Mouse (Mus musculus) midbrain, embryonic 12.5 days (tissue): ENCODE results near the gene Cox6a1. TPM values are rescaled to one million over a fixed set of nuclear protein-coding genes. Genes with fewer than 3 reads are reported as not detected.
"Not testable (repeated sequence)": the region's sequence is repeated elsewhere in the genome, so short reads cannot be mapped to it uniquely, and the experiment has no call there.

Experiments used
- ATAC-seq: fragments of 200-750 bp; cut with Nextera tagmentation; 2 replicates; pipeline ENCODE4 v1.8.0; 2017; ENCODE audit warnings: low read depth, moderate TSS enrichment, moderate library complexity; ENCODE audit not compliant: low FRiP score
- H3K27ac ChIP-seq: fragments of 300-500 bp; sonication (generic); replicated peaks from 2 replicates; pipeline ENCODE4 v1.5.1; 2016; ENCODE audit warnings: mild to moderate bottlenecking
- H3K27me3 ChIP-seq: fragments of 300-500 bp; sonication (generic); 2 replicates; pipeline ENCODE4 v1.6.1; 2016; ENCODE audit warnings: mild to moderate bottlenecking
- H3K36me3 ChIP-seq: fragments of 300-500 bp; sonication (generic); 2 replicates; pipeline ENCODE4 v1.6.1; 2016
- H3K4me1 ChIP-seq: fragments of 300-500 bp; sonication (generic); 2 replicates; pipeline ENCODE4 v1.6.1; 2016
- H3K4me2 ChIP-seq: fragments of 300-500 bp; sonication (generic); replicated peaks from 2 replicates; pipeline ENCODE4 v1.6.1; 2016; ENCODE audit warnings: mild to moderate bottlenecking, moderate library complexity
- H3K4me3 ChIP-seq: fragments of 300-500 bp; sonication (generic); 2 replicates; pipeline ENCODE4 v1.5.1; 2016; ENCODE audit warnings: mild to moderate bottlenecking
- H3K9ac ChIP-seq: fragments of 300-500 bp; sonication (generic); replicated peaks from 2 replicates; pipeline ENCODE4 v1.6.1; 2016; ENCODE audit warnings: mild to moderate bottlenecking, moderate library complexity
- H3K9me3 ChIP-seq: fragments of 300-500 bp; sonication (generic); 2 replicates; pipeline ENCODE4 v1.6.1; 2016; ENCODE audit warnings: mild to moderate bottlenecking
- WGBS: fragments of 180-500 bp; shearing (Covaris S2); methylation state at CpG from one replicate; pipeline ENCODE4 v1.1.7; 2016; 5-methylcytosine and 5-hydroxymethylcytosine counted together
- polyA plus RNA-seq: library from polyadenylated mRNA; unstranded; fragments of >200 nt; fragmentation: Nextera tagmentation; extraction: Ambion mirVana; gene quantifications from 2 replicates; pipeline ENCODE4 v1.2.1, GENCODE M21; 2016

Cox6a1 gene
- polyA plus RNA-seq: 768 and 803 TPM in 2 replicates

- peak within 1 kb of the TSS; percentile 92 for H3K4me3 ChIP-seq
- peak within 1 kb of the TSS; percentile 91 for H3K9ac ChIP-seq
- peak within 1 kb of the TSS; percentile 83 for H3K27ac ChIP-seq
- H3K9me3 ChIP-seq: no peaks in the 10 kb centered on the region
- H3K27me3 ChIP-seq: no peaks in the 10 kb centered on the region
- peak; percentile 94 for ATAC-seq
- under 1% methylated on average over 73 of the region's 74 CpGs for WGBS
- H3K4me2 ChIP-seq: peak within 1 kb of the TSS; percentile 98
- H3K36me3 ChIP-seq: peaks cover 26% of the 10 kb centered on the region
- peaks cover 22% of the 10 kb centered on the region for H3K4me1 ChIP-seq
Observed at GRCm38 (mm10) chr5:115348546-115349224, at the start of gene Cox6a1. Gene Cox6a1 (minus strand): TSS chr5:115348981.

GRCm38 (mm10) chr5:115397839-115398780 lies 49.3 kb upstream of the Cox6a1 start:
- ATAC-seq: peak; percentile 87
- no peaks in the 10 kb centered on the region for H3K36me3 ChIP-seq
- no peaks in the 10 kb centered on the region for H3K27me3 ChIP-seq
- no peaks in the 10 kb centered on the region for H3K9me3 ChIP-seq
- peak overlapping the region; percentile 95 for H3K27ac ChIP-seq
- peaks cover 58% of the 10 kb centered on the region for H3K4me1 ChIP-seq
- H3K4me3 ChIP-seq: peak overlapping the region; percentile 27
- H3K4me2 ChIP-seq: peak overlapping the region; percentile 46
- peak overlapping the region; percentile 46 for H3K9ac ChIP-seq
- under 1% methylated on average over 48 of the region's 48 CpGs for WGBS

GRCm38 (mm10) chr5:115396654-115397053 lies 47.9 kb upstream of the Cox6a1 start:
- H3K4me1 ChIP-seq: peaks cover 60% of the 10 kb centered on the region
- H3K4me2 ChIP-seq: no peak overlapping the region
- no peaks in the 10 kb centered on the region for H3K27me3 ChIP-seq
- WGBS: 64% methylated on average over 11 of the region's 11 CpGs
- no peak for ATAC-seq
- H3K9ac ChIP-seq: no peak overlapping the region
- H3K27ac ChIP-seq: peak overlapping the region; percentile 63
- H3K9me3 ChIP-seq: no peaks in the 10 kb centered on the region
- H3K36me3 ChIP-seq: no peaks in the 10 kb centered on the region
- no peak overlapping the region for H3K4me3 ChIP-seq

GRCm38 (mm10) chr5:115394836-115395235 lies 46.1 kb upstream of the Cox6a1 start:
- H3K27me3 ChIP-seq: no peaks in the 10 kb centered on the region
- H3K36me3 ChIP-seq: no peaks in the 10 kb centered on the region
- H3K9me3 ChIP-seq: no peaks in the 10 kb centered on the region
- no peak overlapping the region for H3K9ac ChIP-seq
- peak overlapping the region; percentile 29 for H3K4me2 ChIP-seq
- 18% methylated on average over 10 of the region's 10 CpGs for WGBS
- H3K4me3 ChIP-seq: no peak overlapping the region
- ATAC-seq: no peak
- peak overlapping the region; percentile 79 for H3K27ac ChIP-seq
- H3K4me1 ChIP-seq: peaks cover 51% of the 10 kb centered on the region

- no peak overlapping the region for H3K4me3 ChIP-seq
- peak overlapping the region; percentile 28 for H3K9ac ChIP-seq
- 4% methylated on average over 8 of the region's 8 CpGs for whole genome bisulfite sequencing
- peak; percentile 70 for ATAC-seq
- H3K4me2 ChIP-seq: peak overlapping the region; percentile 29
- H3K27ac ChIP-seq: peak overlapping the region; percentile 79
- no peaks in the 10 kb centered on the region for H3K27me3 ChIP-seq
- peaks cover 49% of the 10 kb centered on the region for H3K4me1 ChIP-seq
- no peaks in the 10 kb centered on the region for H3K36me3 ChIP-seq
- no peaks in the 10 kb centered on the region for H3K9me3 ChIP-seq
Observed at GRCm38 (mm10) chr5:115394223-115394622, 45.4 kb upstream of the Cox6a1 start.

- no peak overlapping the region for H3K9ac ChIP-seq
- H3K9me3 ChIP-seq: no peaks in the 10 kb centered on the region
- H3K4me2 ChIP-seq: no peak overlapping the region
- peaks cover 40% of the 10 kb centered on the region for H3K4me1 ChIP-seq
- H3K4me3 ChIP-seq: no peak overlapping the region
- no peaks in the 10 kb centered on the region for H3K27me3 ChIP-seq
- ATAC-seq: no peak
- H3K27ac ChIP-seq: no peak overlapping the region
- no peaks in the 10 kb centered on the region for H3K36me3 ChIP-seq
- WGBS: 83% methylated on average over 1 of the region's 1 CpGs
Observed at GRCm38 (mm10) chr5:115392969-115393368, 44.2 kb upstream of the Cox6a1 start.

GRCm38 (mm10) chr5:115391935-115392334 lies 43.2 kb upstream of the Cox6a1 start:
- H3K27me3 ChIP-seq: no peaks in the 10 kb centered on the region
- H3K4me2 ChIP-seq: no peak overlapping the region
- peak overlapping the region; percentile 43 for H3K27ac ChIP-seq
- no peak for ATAC-seq
- no peaks in the 10 kb centered on the region for H3K9me3 ChIP-seq
- peaks cover 32% of the 10 kb centered on the region for H3K4me1 ChIP-seq
- no peak overlapping the region for H3K4me3 ChIP-seq
- WGBS: 27% methylated on average over 9 of the region's 9 CpGs
- peak overlapping the region; percentile 24; the same call in 1 of the 2 replicates for H3K9ac ChIP-seq
- H3K36me3 ChIP-seq: no peaks in the 10 kb centered on the region

- H3K9me3 ChIP-seq, H3K36me3 ChIP-seq, ATAC-seq, H3K27me3 ChIP-seq, H3K9ac ChIP-seq, H3K27ac ChIP-seq, H3K4me3 ChIP-seq, H3K4me2 ChIP-seq, H3K4me1 ChIP-seq: not testable (repeated sequence)
- 85% methylated on average over 2 of the region's 2 CpGs for WGBS
Observed at GRCm38 (mm10) chr5:115378882-115379281, 30.1 kb upstream of the Cox6a1 start.

GRCm38 (mm10) chr5:115375436-115375835 lies 26.7 kb upstream of the Cox6a1 start:
- Histone ChIP-seq H3K4me2 (no peak overlapping the region), H3K4me3 (no peak overlapping the region), H3K4me1 (peaks cover 20% of the 10 kb centered on the region), H3K27me3 (no peaks in the 10 kb centered on the region), H3K27ac (peak overlapping the region; percentile 27), H3K9me3 (no peaks in the 10 kb centered on the region), H3K9ac (no peak overlapping the region), H3K36me3 (no peaks in the 10 kb centered on the region)
- 92% methylated on average over 2 of the region's 2 CpGs for WGBS
- no peak for ATAC-seq

GRCm38 (mm10) chr5:115374204-115374820 lies 25.5 kb upstream of the Cox6a1 start:
- Histone ChIP-seq H3K36me3 (no peaks in the 10 kb centered on the region), H3K4me3 (peak overlapping the region; percentile 21; the same call in 1 of the 2 replicates), H3K27me3 (no peaks in the 10 kb centered on the region), H3K27ac (peak overlapping the region; percentile 91), H3K9ac (no peak overlapping the region; the same call in 1 of the 2 replicates), H3K4me1 (peaks cover 20% of the 10 kb centered on the region), H3K9me3 (no peaks in the 10 kb centered on the region), H3K4me2 (peak overlapping the region; percentile 43)
- WGBS: 9% methylated on average over 11 of the region's 11 CpGs
- ATAC-seq: no peak

GRCm38 (mm10) chr5:115373441-115374203 lies 24.8 kb upstream of the Cox6a1 start:
- Histone ChIP-seq H3K4me2 (peak overlapping the region; percentile 43), H3K27ac (peak overlapping the region; percentile 91), H3K9ac (no peak overlapping the region; the same call in 1 of the 2 replicates), H3K36me3 (no peaks in the 10 kb centered on the region), H3K4me3 (peak overlapping the region; percentile 21; the same call in 1 of the 2 replicates), H3K27me3 (no peaks in the 10 kb centered on the region), H3K4me1 (peaks cover 23% of the 10 kb centered on the region), H3K9me3 (no peaks in the 10 kb centered on the region)
- WGBS: 6% methylated on average over 26 of the region's 26 CpGs
- ATAC-seq: peak; percentile 92
